Mouse (Mus musculus): Measurements from ENCODE around the gene Phyh.

Phyh gene

DNA sequence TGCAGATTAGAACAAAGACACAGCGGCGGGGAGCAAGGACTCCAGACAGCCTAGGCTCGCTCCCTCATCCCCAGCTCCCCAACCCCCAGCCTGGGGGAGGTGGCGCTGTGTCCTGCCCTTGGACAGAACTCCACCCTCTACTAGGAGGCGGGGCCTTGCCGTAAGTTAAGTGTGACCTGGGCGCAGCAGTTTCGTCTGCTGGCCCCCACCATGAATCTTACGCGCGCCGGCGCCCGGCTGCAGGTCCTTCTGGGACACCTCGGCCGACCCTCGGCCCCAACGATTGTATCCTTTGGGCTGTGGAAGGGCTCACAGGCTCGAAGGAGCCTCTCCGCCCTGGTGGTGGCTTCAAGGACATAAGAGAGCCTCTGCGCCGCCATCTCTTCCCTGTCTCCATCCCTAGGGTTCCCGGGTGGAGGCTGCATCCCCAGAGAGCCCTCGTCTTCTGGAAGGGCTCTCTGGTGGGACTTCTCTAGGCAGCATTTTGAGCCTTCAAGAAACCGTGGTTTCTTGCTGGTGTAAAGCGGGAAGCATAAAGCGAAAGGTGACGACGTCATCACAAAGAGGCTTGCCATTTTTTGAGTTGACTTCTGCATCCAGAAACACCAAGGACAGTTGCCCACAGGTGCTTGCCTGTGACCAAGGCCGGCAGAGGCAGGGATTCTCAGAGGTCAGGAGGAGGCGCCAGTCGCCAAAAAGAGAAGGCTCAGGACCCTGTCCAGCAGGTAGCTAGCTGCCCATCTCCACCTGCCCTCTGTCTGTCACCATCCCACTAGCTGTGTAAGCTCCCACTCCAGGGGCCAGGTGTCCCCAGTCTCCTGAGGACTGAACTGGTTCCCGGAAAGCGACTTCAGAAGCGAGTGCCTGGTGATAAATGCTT, at the start of gene Phyh:
Gene Phyh, plus strand, starts transcription at position 160 of the 880 bp plus-strand sequence.
- peak; percentile 55 for DNase-seq (ENCODE audit: extremely low read depth, insufficient read length, low spot score)

GRCm38 (mm10) chr2:4872740-4873139, 46.1 kb upstream of the Phyh start:
- DNase-seq (ENCODE audit: extremely low read depth, insufficient read length, low spot score), result no peak

DNA sequence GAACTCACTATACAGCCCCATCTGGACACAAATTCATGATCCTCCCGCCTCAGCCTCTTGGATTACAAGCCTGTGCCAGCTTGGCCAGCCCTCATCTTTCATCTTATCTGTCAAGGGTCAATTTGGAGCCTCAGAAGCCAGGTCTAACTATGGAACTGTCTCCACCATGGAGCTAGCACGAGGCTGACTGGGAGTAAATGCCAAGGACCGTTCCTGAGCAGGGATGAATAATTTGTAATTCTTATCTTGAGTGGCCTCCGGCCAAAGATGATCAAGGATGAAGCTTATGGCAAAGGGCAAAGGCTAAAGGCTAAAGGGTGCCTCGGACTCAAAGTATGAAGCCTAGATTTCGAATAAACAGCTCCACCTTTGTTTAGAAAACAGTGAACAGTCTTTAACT, 45.5 kb upstream of the Phyh start:
- no peak for DNase-seq (ENCODE audit: extremely low read depth, insufficient read length, low spot score)

DNA sequence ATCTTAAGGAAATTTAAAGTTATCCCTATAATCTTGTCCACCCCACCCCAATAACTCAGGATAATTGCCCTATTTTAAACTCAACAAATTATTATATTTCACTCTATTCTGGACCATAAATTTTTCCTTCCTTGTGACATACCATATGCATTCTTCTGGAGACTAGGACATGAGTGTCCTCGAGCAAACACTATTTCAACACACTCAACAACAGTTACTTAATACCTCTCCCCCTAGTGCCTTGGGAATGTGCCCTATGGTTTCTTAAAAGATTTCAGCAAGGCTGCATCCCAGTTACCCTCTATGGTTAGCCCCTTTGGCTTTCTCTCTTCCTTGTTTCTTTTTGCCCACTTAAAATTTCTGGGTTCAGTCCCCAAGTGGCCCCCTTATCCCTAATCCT, 43.7 kb upstream of the Phyh start:
- DNase-seq (ENCODE audit: extremely low read depth, insufficient read length, low spot score), result no peak

- no peak for DNase-seq (ENCODE audit: extremely low read depth, insufficient read length, low spot score)
Observed at GRCm38 (mm10) chr2:4876131-4876530, 42.7 kb upstream of the Phyh start.

DNA sequence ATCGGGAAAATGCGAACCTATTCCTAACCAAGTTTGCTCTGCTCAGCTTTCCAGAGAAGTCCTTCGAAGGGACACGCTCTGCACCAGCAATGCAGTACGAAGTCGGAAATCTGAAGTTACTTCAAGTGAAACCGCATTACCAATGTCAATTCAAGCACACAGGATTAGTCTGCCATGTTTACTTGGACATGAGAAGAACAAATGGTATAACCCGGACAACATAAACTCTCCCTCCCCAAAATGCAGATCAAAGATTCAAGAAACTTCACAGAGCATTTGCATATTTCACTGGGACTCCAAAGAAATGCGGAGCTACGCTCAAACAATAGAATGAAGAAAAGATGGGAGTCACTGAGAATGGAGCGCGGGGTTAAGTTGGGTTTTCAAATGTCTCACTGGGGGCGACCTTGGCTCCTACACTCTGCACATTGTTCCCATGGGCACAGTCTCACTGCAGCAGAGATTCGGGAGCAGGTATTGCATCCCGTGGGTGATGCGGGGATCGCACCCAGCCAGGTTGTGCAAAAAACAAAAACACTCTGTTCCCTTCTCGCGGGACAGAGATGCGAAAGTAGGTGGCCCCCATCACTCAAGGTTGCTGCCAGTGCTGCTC, 38.0 kb upstream of the Phyh start:
- no peak for DNase-seq (ENCODE audit: extremely low read depth, insufficient read length, low spot score)

DNA sequence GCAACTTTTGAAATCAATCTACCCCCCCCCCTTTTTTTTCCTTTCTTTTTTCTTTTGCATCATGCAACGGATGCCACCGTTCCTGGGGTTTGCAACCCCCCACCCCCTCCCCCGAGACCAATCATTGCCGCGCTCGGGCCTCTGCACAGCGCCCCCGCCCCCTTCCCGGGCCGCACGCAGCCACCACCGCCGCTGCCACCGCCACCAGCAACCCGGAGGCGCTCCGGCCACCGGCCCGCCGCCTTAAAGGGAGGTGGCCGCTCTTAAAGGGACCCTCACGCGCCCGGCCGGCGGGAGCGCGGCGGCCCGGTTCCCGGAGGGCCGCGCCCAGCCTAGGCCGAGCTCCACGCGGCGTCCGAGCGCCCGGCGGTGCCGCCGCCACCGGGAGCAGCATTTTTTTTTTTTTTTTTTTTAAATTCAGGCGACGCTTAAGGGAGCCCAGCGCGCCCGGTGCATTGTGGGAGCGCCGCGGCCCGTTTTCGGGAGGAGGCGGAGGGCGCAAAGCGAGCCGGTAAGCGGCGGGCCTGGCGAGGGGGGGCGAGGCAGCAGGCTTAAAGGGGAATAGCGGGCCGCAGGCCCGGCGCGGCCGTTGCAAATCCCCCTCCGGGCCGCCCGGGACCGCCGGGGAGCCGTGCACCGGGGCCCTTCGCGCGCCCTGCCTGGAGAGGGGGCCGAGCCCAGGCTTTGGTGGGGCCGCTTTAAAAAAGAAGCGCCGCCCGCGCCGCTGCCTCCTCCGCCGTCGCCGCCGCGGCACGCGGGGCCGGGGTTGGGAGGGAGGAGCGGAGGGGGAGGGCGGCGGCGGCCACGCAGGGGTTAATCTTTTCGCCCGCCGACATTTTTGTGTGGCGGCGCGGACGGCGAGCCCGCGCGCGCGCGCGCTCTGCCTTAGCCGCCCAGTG, 37.2 kb upstream of the Phyh start, which contains the start of gene Sephs1:
Gene Sephs1, plus strand, starts transcription at position 215 of the 899 bp plus-strand sequence.
- DNase-seq (ENCODE audit: extremely low read depth, insufficient read length, low spot score), result peak; percentile 83

DNA sequence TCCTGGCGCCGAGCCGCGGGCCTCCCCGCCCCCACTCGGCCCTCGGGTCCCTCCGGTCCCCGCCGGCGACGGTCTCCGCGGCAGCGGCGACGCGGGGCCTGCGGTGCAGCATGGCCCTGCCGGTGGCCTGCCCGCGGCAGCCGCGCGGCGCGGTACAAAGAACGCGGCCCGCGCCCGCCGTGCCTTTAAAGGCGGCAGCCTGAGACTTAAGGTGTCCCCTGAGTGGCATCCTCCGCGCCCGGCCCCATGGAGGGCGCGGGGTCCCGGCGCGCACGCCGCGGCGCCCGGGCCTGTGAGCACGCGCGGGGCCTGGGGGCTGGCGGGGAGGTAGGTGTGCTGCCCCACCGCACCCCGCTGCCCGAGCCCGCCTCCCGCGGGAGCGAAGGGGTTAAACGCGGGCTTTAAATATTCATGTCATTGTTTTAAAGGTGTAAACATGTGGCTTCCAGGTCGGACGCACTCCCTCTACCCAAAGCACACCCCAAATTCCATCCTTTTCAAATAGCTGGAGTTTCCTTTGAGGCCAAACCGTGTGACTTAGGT, 36.5 kb upstream of the Phyh start:
- peak; percentile 71 for DNase-seq (ENCODE audit: extremely low read depth, insufficient read length, low spot score)

DNA sequence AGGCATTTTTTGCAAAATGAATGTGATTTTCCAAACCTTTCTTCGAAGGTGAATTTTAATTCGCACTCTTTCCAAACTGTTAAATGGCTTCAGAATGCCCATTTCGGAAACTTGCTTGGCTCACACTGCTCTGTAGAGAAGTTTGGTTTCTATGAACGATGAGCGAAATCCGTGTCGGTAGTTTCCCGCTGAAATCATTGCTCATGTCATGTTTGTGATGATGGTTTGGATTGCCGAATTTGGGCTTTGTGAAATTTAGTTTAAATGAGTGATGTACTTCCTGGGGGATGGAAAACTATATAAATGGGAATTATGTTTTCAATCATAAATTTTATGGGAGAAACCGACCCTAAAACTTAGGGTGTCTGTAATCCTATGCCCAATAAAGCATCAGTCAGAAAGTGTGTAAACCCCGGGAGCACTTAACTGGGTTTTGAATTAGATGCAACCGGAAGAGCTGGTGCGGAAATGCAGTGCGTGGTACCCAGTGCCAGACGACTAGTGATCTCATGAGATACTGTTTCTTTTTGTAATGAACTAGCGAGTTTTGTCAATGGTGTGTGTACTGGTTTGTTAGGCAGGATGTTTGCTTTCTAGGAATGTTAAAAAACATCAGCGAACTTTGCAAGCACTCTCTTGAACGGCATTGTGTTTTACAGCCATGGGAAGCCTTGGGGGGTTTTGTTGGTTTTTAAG, 35.7 kb upstream of the Phyh start:
- DNase-seq (ENCODE audit: extremely low read depth, insufficient read length, low spot score), result no peak

DNA sequence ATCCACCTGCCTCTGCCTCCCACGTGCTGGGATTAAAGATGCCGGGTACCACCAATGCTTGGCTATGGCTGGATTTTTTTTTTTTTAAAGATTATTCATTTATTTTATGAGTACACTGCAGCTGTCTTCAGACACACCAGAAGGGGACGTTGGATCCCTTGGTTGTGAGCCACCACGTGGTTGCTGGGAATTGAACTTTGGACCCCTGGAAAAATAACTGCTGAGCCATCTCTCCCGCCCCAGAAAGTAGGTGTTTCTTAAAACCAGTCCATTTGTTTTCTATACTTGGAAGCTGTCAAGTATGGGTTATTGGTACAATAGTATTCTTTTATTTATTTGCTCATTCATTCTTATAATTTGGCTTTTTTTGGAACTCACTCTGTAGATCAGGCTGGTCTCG, 31.9 kb upstream of the Phyh start:
- DNase-seq (ENCODE audit: extremely low read depth, insufficient read length, low spot score), result no peak

DNA sequence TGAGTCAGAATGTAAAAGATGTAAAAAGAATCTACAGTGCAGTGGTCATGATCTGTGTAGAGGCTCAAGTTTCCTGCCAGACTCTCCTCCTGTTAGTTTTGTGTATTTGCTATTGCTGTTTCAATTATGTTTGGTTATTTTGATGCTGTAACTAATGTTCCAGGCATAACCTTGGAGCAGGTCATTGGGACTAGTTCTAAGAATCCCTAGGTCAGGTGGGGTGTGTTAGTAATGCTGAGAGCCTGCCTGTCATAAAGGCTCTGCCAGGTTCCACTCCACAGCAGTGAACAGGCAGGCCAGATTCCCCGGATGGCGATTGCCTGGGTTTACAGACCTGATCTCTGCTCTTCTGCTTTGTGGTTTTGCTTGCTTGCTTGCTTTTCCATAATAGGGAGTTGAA, 23.2 kb upstream of the Phyh start:
- DNase-seq (ENCODE audit: extremely low read depth, insufficient read length, low spot score), result no peak

GRCm38 (mm10) chr2:4896970-4897369, 21.8 kb upstream of the Phyh start:
- DNase-seq (ENCODE audit: extremely low read depth, insufficient read length, low spot score), result no peak

DNA sequence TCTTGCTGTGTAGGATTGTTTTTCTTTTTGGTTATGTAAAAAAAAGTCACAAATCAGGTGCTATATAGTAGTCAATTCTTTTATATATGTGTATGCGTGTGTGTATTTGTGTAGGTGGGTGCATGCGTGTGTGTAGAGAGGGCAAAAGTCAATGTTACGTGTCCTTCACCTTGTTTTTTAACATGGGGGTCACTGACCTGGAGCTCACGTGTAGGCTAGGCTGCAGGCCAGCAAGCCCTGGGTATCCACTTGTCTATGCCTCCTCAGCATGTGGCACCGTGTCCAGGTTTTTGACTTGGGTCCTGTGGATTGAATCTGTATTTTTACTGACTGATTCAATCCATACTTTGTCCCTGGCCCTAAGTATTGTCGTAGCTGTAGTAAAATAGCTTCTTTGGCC, 18.2 kb upstream of the Phyh start:
- no peak for DNase-seq (ENCODE audit: extremely low read depth, insufficient read length, low spot score)

DNA sequence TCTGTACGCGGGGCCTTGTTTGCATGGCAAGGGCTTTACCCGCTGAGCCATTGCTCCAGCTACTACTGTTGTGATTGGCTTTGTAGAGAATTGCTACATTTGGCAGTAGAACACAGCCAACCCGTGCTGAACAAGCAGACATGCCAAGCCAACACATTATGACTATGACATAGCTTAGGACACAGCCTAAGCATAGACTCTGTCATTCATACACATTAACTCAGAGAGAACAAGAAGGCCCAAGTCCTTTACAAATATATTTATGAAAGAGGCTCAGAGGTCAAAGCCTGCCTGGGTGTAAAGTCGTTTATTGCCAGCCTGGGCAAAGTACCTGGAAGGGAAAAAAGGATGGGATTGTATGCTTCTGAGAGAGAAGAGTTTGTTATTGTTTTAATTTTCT, 16.5 kb upstream of the Phyh start:
- DNase-seq (ENCODE audit: extremely low read depth, insufficient read length, low spot score), result no peak

GRCm38 (mm10) chr2:4907120-4907519, 11.7 kb upstream of the Phyh start:
- no peak for DNase-seq (ENCODE audit: extremely low read depth, insufficient read length, low spot score)

DNA sequence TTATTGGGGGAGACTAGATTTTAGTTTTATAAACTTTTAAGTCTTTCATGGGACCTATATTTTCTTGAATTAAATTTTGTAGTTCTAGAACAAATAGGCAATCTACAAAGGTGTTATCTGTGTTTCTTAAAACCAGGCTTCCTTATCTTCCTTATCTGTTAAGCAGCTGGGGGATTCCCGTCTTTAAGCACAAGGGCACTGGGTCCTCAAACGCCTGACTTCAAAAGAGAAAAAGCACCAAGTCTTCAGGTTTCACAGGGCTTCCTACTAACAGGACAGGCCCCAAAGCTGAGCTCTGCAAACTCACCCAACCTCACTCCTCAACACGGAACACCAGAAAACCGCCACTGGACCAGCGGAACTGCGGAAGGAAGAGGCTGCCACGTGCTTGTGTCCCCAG, 10.9 kb upstream of the Phyh start:
- no peak for DNase-seq (ENCODE audit: extremely low read depth, insufficient read length, low spot score)

GRCm38 (mm10) chr2:4908771-4909315, 10.0 kb upstream of the Phyh start:
- DNase-seq (ENCODE audit: extremely low read depth, insufficient read length, low spot score), result no peak

- DNase-seq (ENCODE audit: extremely low read depth, insufficient read length, low spot score), result no peak
Observed at GRCm38 (mm10) chr2:4909909-4910308, 8.9 kb upstream of the Phyh start.

- DNase-seq (ENCODE audit: extremely low read depth, insufficient read length, low spot score), result no peak
Observed at GRCm38 (mm10) chr2:4910521-4910920, 8.3 kb upstream of the Phyh start.

DNA sequence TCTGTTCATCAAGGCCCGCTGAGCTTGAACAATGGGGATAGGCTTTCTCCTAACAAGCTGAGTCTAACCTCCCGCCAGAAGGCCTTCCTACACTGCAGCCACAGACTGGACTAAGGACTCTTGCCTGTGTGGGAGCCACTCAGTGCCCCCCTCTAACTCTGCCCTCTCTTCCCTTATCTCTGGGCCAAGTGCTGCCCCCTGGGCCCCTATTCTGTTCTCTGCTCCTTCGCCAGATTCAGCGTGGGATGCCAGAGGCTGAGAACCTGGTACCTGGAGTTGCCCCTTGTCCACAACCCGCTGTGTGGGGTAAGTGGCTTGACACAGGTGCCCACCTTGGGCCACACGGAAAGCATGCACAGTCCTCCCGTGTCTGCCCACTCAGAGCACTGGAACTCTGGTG, 4.9 kb upstream of the Phyh start:
- DNase-seq (ENCODE audit: extremely low read depth, insufficient read length, low spot score), result no peak

Data from 3134 (cell line).